Mouse (Mus musculus): ENCODE measurements around the gene Kif11.

The Kif11 gene

DNA sequence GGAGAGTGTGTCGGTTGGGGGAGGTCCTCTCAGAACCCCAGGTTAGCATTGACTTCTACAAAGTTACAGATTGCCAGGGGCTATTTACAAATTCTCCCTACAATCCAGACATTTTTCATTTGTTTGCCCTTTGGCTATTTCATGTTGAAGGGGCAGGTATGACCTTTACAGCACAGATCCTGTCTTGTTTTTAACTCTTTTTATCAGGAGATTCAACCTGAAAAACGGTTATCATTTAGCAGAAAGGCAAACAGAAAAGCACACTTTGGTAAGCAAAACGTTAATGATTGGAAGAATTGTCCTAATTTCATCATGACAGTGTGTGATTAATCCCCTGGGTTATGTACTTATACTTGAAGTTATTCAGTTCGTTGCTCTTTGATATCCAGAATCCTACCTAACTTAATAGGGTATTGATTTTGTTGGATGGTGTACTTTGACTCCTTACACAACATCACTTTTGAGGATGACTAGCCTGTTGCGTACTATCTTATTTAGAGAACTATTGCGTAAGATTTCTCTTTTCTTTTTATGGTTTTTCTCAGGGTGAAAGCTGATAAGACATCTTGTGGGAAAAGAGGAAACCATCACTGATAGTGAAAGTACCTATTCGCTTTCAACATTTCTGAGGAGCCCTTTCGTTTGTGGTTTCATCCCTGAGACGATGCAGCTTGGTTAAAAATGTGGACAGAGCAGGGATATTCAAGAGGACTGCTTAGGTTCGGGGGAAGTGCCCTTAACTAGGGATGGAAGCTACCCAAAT, 66.5 kb downstream of the Kif11 start:
- DNase-seq (ENCODE audit: inconsistent age in 2 of 2, low spot score in 1 of 2), result peak in 1 of 2 experiments; percentile 56

DNA sequence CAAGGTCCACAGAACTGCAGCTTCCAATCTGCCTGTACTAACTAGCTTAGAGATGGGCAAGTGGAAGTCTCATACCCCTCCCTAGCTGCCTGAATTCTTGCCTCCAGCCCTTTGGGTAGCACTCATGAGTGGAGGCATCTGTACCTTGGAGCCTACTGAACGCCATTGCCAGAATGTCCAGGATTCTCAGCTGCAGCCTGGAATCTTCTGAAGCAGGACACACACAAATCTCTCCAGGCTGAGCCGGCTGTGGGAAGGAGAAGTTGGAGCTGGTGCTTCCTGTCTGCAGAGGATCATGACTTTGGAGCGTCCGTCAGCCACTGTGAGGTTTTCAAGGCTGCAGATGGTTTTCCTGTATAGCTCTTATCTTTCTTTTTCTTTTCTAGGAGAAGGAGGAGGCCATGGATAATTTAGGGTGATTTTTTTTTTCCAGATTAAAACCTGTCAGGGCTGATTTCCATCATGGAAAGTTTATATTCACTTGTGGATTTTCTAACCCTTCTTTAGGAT, 67.5 kb downstream of the Kif11 start:
- DNase-seq (ENCODE audit: inconsistent age in 2 of 2, low spot score in 1 of 2), result peak; percentile 41 to 71

DNA sequence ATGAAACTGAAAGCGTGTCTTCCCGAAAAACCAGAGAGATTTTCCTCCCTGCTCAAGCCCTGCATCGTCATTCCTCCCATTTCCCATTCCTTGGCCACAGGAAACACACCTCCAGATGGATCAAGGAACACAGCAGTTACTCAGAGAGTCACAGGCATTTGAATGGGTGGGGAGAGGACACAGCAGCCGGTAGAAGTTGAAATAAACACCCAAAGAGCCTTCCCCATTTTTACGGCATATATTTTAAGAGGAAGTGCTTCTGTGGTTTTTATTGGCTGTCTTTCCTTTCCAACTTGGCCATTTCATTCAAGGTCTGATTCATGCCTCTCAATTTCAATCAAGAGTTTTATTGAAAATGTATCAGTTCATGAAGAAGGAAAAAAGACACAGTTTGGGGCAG, 72.0 kb downstream of the Kif11 start:
- DNase-seq (ENCODE audit: inconsistent age in 2 of 2, low spot score in 1 of 2), result peak in 1 of 2 experiments; percentile 29

DNA sequence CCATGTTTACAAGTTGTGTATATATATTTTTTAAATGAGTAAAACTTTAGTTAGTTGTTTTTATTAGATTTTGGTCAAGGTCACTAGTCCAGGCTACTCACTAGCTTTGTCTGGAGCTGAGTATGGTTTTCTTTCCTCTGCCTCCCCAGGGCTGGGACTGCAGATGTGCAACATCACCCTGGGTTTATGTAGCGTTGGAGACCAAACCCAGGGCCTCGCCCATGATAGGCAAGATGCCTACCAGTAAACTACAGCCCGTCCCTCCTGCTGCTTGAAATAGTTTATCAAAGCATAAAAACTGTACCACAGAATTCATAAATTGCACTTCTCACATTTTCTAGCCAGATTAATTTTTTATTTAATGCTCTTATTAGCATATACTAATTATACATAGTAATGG, 73.0 kb downstream of the Kif11 start:
- DNase-seq (ENCODE audit: inconsistent age in 2 of 2, low spot score in 1 of 2), result no peak

DNA sequence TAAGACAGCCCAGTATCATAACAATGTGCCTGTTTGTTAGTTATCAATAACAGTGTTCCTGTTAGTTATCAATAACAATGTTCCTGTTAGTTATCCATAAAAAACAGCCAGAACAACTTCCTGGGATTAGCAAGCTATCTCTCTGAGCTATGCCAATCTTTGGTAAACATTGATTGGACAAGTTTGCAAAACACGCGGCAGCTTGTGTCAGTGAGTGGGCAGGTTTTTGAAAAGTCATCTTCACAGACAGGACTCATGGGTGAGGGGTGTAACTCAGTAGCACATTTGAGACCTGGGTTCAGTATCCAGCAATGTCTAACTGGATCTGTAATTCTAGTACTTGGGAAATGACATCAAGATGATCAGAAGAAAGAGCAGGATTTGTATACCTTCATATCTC, 79.3 kb downstream of the Kif11 start:
- no peak for DNase-seq (ENCODE audit: inconsistent age in 2 of 2, low spot score in 1 of 2)

DNA sequence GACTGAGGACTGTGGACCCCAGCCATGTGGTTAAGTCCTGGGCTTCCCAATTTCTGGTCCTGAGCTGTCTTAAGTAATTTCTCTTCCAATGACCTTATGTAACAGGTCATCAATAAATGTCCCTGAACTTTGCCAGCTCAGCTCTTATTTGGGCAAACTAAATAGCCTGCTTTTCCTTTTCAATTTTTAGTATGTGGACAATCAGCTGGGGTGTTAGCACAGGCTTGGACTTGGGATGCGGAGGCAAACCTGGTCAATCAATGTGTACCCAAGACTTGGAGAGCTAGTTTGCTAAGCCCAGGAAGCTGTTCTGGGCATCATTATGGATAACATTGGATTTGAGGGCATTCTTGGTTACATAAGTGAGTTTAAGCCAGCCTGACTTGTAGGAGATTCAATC, 79.8 kb downstream of the Kif11 start:
- peak in 1 of 2 experiments; percentile 55 for DNase-seq (ENCODE audit: inconsistent age in 2 of 2, low spot score in 1 of 2)

DNA sequence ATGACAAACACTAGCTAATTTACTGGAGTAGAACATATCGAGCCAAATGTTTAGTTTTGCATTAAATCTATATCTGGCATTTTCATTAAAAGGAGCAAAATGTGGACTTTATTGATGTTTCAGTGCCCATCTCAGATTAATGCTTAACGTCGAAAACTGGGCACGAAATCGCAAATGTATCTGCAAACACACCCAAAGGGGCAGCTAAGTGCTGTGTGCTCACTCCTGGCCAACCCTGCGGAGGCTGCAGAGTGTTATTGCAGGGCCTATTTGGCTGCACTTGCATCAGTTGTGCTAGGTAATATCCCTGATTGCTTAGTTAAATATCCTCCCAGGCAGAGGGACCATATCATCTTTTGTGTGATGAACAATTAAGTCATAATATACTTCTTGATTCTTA, 81.8 kb downstream of the Kif11 start:
- no peak for DNase-seq (ENCODE audit: inconsistent age in 2 of 2, low spot score in 1 of 2)

DNA sequence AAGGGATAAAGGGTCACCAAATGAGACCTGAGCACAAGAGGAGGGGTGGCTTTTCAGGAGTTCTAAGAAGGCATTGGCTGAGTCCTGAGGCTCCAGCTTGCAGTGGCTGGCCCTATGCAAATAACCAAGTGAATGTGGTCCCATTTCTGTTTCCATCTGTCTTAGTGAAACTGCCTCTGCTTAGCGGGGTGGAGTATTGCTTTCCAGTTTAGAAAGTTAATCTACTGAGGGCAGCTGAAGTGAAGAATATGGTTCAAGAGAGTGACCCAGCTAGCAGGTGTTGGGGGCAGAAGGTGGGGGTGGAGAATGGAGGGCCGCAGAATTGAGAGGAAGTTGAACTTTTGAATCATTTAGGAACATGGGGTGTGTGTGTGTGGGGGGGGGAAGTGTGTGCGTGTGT, 90.2 kb downstream of the Kif11 start:
- DNase-seq (ENCODE audit: inconsistent age in 2 of 2, low spot score in 1 of 2), result no peak

DNA sequence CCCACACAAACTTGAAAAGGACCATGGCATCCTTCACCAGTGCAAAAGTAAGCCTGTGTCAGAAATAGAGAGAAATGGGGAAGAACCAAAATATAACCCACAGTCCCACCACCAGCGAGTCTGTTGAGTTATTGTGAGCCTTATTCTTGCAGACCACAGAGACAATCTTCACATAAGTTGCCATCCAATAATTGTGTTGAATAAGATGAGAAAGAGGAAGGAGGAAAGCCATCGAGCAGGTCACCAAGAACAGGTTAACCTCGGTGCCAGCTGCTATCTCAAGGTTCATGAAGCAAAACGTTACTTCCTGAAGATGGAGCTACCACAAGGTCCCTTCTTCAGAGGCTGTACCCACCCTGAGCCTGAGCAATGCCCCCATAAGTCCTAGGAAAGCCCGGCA, 90.8 kb downstream of the Kif11 start:
- DNase-seq (ENCODE audit: inconsistent age in 2 of 2, low spot score in 1 of 2), result no peak

DNA sequence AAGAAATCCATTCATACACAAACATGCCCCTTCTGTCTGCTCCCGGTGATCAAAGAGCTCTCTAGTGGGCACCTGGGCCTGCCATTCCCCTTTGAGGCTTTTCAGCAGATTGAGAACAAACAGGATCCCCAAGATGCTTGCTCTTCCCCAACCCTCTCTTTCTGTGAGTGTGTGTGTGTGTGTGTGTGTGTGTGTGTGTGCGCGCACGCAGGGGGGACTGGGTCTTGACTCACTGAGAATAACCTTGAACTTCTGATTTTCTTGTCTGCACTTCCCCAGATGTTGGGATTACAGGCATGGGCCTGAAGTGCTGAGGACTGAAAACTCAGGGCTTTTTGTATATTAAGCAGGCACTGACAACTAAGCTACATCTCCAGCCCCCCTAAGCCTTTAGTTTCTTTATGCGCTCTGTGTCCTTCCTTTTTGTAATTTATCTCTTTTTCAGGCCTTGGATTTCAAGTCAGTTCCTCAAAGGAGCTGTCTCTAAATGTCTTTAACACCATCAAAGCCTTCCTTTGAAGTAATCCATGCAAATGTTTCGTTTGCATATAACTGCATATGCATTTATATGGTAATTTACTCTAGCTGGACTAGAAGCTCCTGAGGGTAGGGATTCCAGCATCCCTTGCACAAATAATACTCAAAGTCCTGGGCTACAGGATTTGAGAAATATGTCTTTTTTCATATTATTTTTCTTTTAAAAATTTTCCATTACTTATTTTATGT, 92.8 kb downstream of the Kif11 start:
- DNase-seq (ENCODE audit: inconsistent age in 2 of 2, low spot score in 1 of 2), result peak; percentile 52 to 75

Measured in adrenal gland, adult (tissue).